Mouse (Mus musculus) embryonic facial prominence, embryonic 11.5 days (tissue): ENCODE results near the gene Psg19. TPM values are rescaled to one million over a fixed set of nuclear protein-coding genes. Genes with fewer than 3 reads are reported as not detected.
"Not testable (repeated sequence)": the region's sequence is repeated elsewhere in the genome, so short reads cannot be mapped to it uniquely, and the experiment has no call there.

Experiments used
- ATAC-seq: fragments of 200-750 bp; cut with Nextera tagmentation; replicated peaks from 2 replicates; pipeline ENCODE4 v1.8.0; 2017; ENCODE audit warnings: low read depth; ENCODE audit not compliant: insufficient number of reproducible peaks, low FRiP score, low TSS enrichment
- DNase-seq: peaks from one replicate; pipeline ENCODE4 v3.0.0-alpha.2; 2015; ENCODE audit warnings: low spot score
- H3K27ac ChIP-seq: fragments of 300-500 bp; sonication (generic); replicated peaks from 2 replicates; pipeline ENCODE4 v1.5.1; 2014; ENCODE audit warnings: mild to moderate bottlenecking, low read depth, low read length, control low read depth
- H3K27me3 ChIP-seq: fragments of 300-500 bp; sonication (generic); 2 replicates; pipeline ENCODE4 v1.6.1; 2014; ENCODE audit warnings: mild to moderate bottlenecking, low read length, moderate library complexity, mixed read lengths; ENCODE audit not compliant: control insufficient read depth, insufficient read depth
- H3K36me3 ChIP-seq: fragments of 300-500 bp; sonication (generic); replicated peaks from 2 replicates; pipeline ENCODE4 v1.6.1; 2014; ENCODE audit warnings: low read depth, mild to moderate bottlenecking, low read length, moderate library complexity, mixed read lengths; ENCODE audit not compliant: control insufficient read depth, insufficient read depth
- H3K4me1 ChIP-seq: fragments of 300-500 bp; sonication (generic); 2 replicates; pipeline ENCODE4 v1.6.1; 2014; ENCODE audit warnings: low read length, mixed read lengths; ENCODE audit not compliant: control insufficient read depth, insufficient read depth
- H3K4me2 ChIP-seq: fragments of 300-500 bp; sonication (generic); 2 replicates; pipeline ENCODE4 v1.6.1; 2014; ENCODE audit warnings: low read depth, mild to moderate bottlenecking, control low read depth, low read length, moderate library complexity
- H3K4me3 ChIP-seq: fragments of 300-500 bp; sonication (generic); 2 replicates; pipeline ENCODE4 v1.5.1; 2014; ENCODE audit warnings: low read depth, low read length, control low read depth
- H3K9ac ChIP-seq: fragments of 300-500 bp; sonication (generic); replicated peaks from 2 replicates; pipeline ENCODE4 v1.6.1; 2014; ENCODE audit warnings: mild to moderate bottlenecking, control low read depth, low read length
- H3K9me3 ChIP-seq: fragments of 300-500 bp; sonication (generic); replicated peaks from 2 replicates; pipeline ENCODE4 v1.6.1; 2016; ENCODE audit warnings: mild to moderate bottlenecking, low read length, inconsistent platforms, mixed read lengths; ENCODE audit not compliant: control insufficient read depth
- WGBS: fragments of 180-500 bp; shearing (Covaris S2); extraction: QIAGEN DNeasy Blood & Tissue Kit; methylation state at CpG from one replicate; pipeline ENCODE4 v1.1.7; 2014; 5-methylcytosine and 5-hydroxymethylcytosine counted together
- polyA plus RNA-seq: library from polyadenylated mRNA; unstranded; fragments of >200 nt; fragmentation: Nextera tagmentation; extraction: Ambion mirVana; gene quantifications from 2 replicates; pipeline ENCODE4 v1.2.1, GENCODE M21; 2014

The Psg19 gene
- polyA plus RNA-seq, 1 experiment from 2014 or later, result not detected

DNA sequence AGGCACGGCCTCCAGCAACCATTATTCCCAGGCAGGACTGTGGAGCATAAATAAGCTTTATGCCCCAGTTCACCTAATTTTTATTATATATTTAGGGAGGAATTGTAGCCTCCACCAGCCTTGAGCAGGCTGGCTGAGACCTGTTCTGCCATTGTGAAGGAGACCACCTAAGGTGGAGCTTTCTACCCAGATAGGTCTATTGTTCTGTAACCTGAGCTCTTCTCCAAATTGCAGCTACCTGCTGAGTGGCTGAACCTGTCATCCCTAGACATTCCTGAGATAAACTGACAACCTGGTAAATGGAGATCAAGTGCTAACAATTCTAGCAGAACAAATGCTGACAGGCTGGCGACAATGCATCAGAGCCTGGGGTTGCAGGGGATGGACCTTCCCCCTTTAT lies 35.4 kb downstream of the Psg19 start:
- DNase-seq, H3K27ac ChIP-seq, H3K36me3 ChIP-seq, H3K9me3 ChIP-seq, H3K4me2 ChIP-seq, H3K9ac ChIP-seq, H3K4me1 ChIP-seq, H3K27me3 ChIP-seq, H3K4me3 ChIP-seq: not testable (repeated sequence)
- ATAC-seq, result 0 out of 2 replicates have a peak, but pooled peaks have one; percentile 72
- no CpG with 5 or more reads among the region's 2 CpGs for WGBS

DNA sequence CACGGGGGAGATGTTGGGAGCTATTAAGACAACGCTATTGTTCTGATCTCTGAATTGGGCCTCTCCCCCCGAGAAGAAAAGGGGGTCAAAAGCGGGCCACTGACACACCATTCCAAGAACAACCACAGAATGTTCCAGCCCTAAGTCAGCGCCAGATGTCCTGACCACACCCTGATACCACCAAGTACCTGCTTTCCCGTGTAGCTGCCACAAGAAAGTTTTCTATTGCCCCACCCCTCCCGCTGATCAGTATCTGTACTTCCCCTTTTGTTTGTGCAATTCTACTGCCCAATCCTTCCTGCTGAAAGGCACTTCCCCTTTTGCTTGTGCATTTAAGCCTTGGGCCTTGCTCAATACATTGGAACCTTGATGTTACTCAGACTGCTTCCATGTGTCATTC lies 38.2 kb downstream of the Psg19 start:
- H3K4me2 ChIP-seq, ATAC-seq, H3K4me3 ChIP-seq, H3K9ac ChIP-seq, H3K27ac ChIP-seq, H3K9me3 ChIP-seq, H3K4me1 ChIP-seq, H3K27me3 ChIP-seq, DNase-seq, H3K36me3 ChIP-seq: not testable (repeated sequence)
- 90% methylated on average over 7 of the region's 7 CpGs for WGBS

DNA sequence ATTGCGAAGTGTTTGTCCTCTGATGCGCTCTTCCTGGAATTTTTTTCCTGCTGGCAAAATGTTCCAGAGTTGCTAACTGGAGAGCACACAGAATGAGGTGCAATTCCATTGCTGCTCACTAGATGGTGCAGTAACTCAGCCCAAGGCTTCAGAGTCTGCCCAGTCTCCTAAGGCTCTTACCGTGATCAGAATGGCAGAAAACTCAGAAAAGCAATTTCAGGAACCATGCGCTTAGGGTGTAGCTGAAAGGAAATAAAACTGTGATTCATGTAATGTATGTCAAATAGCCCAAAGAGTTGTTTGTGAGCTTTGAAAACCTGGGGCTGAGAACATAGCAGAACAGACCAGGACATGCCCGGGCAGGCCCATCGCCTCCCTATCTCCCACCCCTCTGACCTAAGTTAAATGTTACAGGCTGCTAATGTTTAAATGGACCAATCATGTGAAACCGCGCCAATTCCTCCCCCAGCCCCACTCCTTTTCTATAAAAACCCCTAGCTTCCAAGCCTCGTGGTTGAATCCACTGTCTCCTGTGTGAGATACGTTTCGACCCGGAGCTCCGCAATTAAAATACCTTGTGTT lies 48.3 kb downstream of the Psg19 start:
- 49% methylated on average over 11 of the region's 13 CpGs for WGBS
- not testable (repeated sequence) for H3K9ac ChIP-seq, H3K4me3 ChIP-seq, H3K4me2 ChIP-seq, H3K27ac ChIP-seq, H3K4me1 ChIP-seq, H3K36me3 ChIP-seq, H3K9me3 ChIP-seq
- ATAC-seq (peak; percentile 59; the same call in 1 of the 2 replicates), DNase-seq (peak; percentile 87)
- peaks cover 16% of the 10 kb centered on the region for H3K27me3 ChIP-seq

DNA sequence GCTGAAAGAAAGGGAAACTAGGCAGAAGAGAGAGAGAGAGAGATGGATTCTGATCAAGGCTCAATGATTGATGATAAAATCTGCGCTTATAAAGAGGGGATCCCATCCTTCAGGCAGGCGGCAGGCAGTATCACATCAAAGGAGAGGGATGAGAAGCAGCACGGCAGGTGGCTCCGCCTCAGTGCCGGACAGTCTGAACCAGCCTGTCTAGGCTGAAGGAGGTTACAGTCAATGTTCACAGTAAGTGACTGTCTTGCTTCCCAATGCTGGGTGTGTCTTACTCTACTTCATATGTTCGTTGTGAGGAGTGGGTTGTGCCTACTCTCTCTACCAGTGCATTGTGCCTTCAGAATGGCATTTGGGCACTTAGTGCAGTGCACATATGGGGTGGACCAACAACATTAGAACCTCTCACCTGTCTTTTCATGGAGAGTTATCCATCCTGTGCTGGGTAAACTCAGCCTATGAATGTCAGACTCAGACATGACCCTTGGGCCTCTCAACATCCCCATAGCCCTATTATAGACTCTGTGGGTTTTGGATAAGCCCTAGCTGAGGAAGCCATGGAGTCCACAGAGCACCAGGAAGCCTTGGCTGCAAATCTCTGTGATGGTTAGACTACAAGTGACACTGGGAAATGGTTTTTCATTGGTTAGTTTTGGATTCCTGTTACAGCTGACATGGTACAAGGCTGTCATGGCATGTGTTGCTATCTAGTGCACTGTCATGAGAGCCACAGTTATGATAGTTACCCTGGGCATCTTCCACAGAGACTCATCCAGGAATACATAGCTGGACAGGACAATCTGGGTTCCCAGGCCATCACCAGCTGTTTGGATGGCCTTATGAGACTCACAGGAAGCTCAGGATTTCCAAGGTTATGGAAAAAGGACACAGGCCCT lies 49.1 kb downstream of the Psg19 start:
- ATAC-seq (peak; percentile 48; the same call in 1 of the 2 replicates), DNase-seq (no peak)
- H3K4me2 ChIP-seq, result no peak overlapping the region
- no peak overlapping the region for H3K9ac ChIP-seq
- 10% methylated on average over 6 of the region's 6 CpGs for WGBS
- no peaks in the 10 kb centered on the region for H3K4me1 ChIP-seq
- no peak overlapping the region for H3K4me3 ChIP-seq
- no peaks in the 10 kb centered on the region for H3K36me3 ChIP-seq
- H3K27ac ChIP-seq, result no peak overlapping the region
- no peaks in the 10 kb centered on the region for H3K9me3 ChIP-seq
- peaks cover 16% of the 10 kb centered on the region for H3K27me3 ChIP-seq

DNA sequence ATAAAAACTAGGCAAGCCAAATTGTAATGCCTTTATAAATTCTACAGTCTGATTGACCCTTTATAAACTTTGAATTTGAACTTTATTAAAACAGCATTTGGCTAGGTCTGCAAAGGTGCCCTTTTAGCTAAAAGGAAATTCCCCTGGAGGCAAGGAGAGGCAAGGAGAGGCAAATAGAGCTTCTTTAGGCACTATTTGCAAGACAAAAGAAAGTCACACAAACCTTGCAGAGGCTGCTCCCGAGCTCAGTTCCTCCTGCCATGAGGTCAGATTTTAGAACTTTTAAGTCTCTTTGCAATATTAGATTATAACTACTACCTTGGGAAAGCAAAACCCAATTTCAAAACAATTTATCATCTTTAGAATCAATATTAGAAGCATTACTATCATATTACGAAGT lies 50.9 kb downstream of the Psg19 start:
- H3K9me3 ChIP-seq, H3K9ac ChIP-seq, H3K36me3 ChIP-seq, H3K4me1 ChIP-seq, H3K4me3 ChIP-seq, H3K27ac ChIP-seq, H3K4me2 ChIP-seq, ATAC-seq: not testable (repeated sequence)
- 27% methylated on average over 2 of the region's 2 CpGs for WGBS
- H3K27me3 ChIP-seq, result peaks cover 16% of the 10 kb centered on the region
- DNase-seq, result peak; percentile 9

DNA sequence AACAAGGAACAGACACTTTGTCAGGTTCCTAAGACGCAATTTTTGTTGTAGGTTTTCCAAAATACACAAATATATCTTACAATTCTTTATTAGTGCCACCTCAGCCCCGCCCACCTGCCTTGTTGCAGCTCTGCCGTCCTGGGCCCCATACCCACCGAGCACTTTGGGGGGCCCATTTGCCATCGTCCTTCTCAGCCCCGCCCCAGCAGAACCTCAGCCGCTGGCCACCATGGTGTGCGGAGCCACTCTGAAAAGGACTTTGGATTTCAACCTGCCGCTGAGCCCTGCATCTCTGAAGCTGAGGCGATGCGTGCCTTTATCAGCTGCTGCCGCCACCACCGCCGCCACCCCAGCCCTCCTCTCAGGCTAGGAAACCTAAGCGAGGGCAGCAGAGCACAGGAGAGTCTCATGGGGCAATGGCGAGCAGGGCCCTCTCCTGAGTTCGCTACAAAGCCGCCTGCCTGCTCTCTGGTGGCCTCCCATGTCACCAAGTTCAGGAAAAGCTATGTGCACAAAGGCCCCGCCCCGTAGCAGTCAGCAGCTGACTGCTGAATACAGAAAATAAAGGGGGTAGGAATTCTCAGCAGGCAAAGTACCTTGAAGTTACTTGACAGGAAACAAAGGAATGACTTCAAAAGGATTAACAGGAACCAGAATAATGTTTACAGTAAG lies 52.0 kb downstream of the Psg19 start:
- ATAC-seq, result no peak
- no peaks in the 10 kb centered on the region for H3K36me3 ChIP-seq
- H3K4me3 ChIP-seq, result peak overlapping the region; percentile 14; the same call in 1 of the 2 replicates
- H3K27ac ChIP-seq, result no peak overlapping the region
- DNase-seq, result peak; percentile 36
- H3K9ac ChIP-seq, result 0 out of 2 replicates have a peak overlapping the region, but pooled peaks have one; percentile 22
- H3K4me2 ChIP-seq, result peak overlapping the region; percentile 40
- WGBS, result 9% methylated on average over 20 of the region's 20 CpGs
- H3K27me3 ChIP-seq, result peaks cover 16% of the 10 kb centered on the region
- no peaks in the 10 kb centered on the region for H3K4me1 ChIP-seq
- no peaks in the 10 kb centered on the region for H3K9me3 ChIP-seq
